Mouse (Mus musculus) cerebellum, adult 9-11 months (tissue): ENCODE results near the gene Lrp8.

Source experiments
- DNase-seq: peaks from one replicate; pipeline ENCODE4 v3.0.0; 2022

The Lrp8 gene

DNA sequence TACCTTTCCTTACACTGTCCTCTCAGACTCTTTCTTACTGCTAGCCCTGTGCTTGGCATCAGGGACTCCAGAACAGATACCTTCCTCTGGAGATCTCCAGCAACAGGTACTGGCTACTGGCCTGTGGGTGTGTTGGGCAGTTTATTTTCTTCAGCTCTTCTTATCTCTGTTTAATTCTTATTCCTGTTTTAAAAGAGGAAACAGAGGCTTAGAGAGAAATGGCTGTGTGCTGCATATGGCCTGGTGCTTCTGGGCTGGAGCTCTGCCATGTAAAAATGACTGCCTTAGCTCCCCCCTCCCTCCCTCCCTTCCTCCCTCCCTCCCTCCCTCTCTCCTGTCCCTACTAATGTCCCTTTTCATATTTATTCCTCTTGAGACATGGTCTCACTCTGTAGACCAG lies 6.6 kb downstream of the Lrp8 start:
- DNase-seq = no peak

- DNase-seq = no peak
Observed at GRCm38 (mm10) chr4:107811006-107811405, 8.9 kb downstream of the Lrp8 start.

DNA sequence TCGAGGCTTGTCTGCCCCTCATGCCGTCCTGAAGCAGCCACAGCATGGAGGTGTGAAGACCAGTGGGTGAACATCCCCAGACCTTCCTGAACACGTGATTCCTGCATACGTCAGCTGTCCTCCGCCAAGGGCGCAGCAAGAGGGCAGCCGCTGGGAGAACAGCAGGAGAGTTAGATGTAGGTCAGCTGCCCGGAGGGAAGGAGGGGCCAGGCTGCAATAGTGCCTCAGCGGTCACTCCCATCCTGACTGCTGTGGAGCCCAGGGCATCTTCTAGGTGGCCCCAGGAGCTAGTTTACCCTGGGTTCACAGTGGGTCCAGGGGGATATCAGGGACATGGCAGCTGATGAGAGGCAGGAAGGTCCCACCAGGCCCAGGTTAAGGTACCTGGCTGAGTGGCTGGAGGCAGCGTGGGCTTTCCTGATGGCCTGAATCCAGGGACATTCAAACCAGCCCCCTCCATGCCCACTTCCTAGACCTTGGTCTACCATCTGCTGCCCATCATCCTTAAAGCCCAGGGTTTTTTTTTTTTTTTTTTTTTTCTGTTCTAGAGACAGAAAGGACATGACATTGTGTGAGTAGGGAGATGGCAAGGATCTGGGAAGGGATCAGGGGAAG lies 9.8 kb downstream of the Lrp8 start:
- peak; percentile 39 for DNase-seq

GRCm38 (mm10) chr4:107812336-107812735 lies 10.3 kb downstream of the Lrp8 start:
- no peak for DNase-seq

DNA sequence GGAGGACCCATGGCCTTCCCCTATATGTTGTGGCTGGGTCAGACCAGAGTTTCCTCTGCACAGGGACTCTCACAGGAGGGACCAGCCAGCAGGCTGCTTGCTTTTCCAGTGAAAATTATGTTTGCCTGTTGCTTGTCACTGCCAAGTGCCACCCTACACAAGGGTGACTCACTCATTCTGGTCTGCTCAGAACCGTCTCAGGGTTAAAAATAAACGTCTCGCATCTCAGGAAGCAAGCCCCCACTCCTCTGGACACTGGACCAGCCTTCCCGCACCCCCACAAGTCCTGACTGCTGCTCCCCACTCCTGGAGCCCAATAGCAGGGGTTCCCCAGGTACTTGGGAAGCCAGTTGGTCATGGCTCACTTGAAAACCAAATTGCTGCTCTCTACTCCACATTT lies 14.4 kb downstream of the Lrp8 start:
- peak; percentile 25 for DNase-seq

- peak; percentile 70 for DNase-seq
Observed at GRCm38 (mm10) chr4:107817463-107817862, 15.4 kb downstream of the Lrp8 start.

- DNase-seq = peak; percentile 69
Observed at GRCm38 (mm10) chr4:107819990-107820719, 18.1 kb downstream of the Lrp8 start.

DNA sequence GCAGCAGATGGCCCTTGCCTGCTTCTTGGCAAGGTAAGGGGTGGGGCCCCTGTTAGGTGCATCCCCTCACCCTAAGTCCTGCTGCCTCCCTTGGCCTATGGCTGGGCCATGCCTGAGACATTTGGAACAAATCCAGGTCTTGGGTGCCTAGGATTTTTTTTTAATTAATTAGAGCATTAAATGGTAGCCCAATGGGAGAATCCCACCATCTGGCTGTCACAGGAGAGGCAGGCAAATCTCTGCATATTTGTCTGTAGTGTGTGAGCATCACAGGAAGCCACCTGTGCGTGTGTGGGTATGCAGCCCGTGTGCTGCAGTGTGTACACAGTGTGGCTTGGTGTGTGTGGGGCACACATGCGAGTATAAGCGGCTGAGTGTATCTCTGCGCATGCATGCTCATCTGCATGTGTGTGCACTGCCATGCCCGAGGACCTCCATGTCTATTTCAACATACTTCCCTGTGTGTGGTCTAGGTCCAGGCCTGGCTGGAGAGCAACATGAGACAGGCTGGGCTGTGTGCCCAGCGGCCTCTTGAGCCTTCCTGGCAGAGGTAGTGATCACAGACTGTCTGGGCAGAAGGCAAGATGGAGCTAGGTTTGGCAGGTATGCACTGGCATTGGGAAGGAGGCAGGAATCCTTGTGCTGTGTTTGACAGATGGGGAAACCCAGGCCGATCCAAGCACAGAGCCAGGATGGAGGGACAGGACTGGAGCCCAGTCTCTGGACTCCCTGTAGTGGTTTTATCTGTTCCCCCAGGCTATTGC lies 19.0 kb downstream of the Lrp8 start:
- peak; percentile 99 for DNase-seq

DNA sequence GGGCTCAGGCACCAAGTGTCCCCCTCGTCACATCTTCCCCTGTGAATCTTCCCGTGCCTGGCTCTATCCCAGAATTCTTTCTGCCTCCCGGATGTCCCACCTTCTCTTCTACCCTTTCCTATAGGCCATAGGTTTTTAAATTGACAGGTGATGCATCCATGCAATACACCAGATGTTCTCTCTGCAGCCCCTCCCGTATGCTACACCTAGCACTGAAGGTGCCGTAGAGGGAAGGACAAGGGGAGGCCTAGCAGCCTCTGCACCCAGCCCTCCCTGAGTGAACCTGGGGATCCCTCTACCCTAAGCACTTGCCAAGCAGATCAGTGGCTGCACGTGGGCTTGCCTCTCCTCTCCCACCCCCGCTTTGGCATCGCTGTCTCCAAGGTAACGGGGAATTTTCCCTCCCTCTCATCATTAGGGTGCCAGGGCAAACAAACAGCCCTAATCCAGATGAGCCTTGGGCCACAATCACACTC lies 20.9 kb downstream of the Lrp8 start:
- peak; percentile 51 for DNase-seq

- peak; percentile 77 for DNase-seq
Observed at GRCm38 (mm10) chr4:107823511-107823910, 21.4 kb downstream of the Lrp8 start.

GRCm38 (mm10) chr4:107828727-107829218 lies 26.7 kb downstream of the Lrp8 start:
- DNase-seq = peak; percentile 51

DNA sequence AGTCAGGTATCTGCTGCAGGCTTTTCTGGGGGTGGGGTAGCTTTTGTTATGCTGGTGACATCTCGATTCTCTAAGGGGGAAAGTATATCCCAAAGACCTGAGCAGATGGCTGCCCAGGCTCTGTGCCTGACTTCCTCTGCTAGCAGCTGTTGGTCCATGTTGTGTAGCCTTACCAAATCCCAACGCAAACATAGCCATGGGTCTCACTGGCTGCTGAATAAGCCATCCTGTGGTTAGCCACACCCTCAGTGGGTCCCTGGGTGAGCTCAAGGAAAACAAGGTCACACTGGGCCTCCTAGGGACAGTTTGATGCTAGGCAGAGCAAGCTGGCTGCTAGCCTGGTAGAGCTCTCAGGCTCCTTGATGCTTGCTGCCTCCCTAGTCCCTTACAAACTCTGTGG lies 27.6 kb downstream of the Lrp8 start:
- DNase-seq = peak; percentile 62

GRCm38 (mm10) chr4:107830189-107830588 lies 28.1 kb downstream of the Lrp8 start:
- DNase-seq = peak; percentile 24

DNA sequence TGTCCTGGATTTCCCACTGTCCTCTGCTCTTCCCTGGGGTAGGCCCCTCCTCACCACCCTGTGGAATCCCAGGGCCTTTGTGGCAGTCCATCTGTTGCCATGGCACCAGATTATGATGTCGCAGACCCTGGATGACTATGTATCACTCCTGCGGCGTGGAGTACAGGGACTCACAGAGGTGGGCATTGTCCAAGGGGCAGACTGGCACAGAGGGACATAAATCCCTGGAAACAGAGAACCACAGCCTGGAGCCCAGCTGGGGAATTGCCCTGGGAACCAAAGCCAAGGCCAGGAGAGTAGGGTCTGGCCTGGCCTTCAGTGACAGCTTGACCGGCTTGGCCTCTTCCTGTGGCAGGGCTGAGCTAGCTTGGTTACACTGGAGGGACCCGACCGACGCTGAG lies 28.8 kb downstream of the Lrp8 start:
- DNase-seq = peak; percentile 65

- DNase-seq = peak; percentile 45
Observed at GRCm38 (mm10) chr4:107831678-107832077, 29.6 kb downstream of the Lrp8 start.

DNA sequence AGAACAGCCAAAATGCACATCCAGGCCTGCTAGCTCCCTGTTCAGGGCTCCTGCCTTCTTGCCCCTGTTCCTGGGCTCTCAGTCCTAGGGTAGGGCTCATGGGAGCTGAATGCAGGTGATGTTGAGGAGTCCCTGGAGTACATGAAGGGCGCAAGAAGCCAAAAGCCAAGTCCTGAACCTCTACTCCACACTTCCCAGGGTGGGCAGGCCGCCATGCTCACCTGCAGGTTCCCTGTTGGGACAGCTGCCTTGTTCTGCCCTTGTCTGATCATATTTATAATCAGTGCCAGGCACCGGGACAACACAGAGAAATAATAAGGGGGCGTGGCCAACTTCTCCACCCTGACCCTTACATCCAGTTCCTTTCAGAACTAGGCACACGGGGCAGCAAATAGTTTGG lies 31.5 kb downstream of the Lrp8 start:
- DNase-seq = no peak

- DNase-seq = no peak
Observed at GRCm38 (mm10) chr4:107834643-107835314, 32.7 kb downstream of the Lrp8 start.

DNA sequence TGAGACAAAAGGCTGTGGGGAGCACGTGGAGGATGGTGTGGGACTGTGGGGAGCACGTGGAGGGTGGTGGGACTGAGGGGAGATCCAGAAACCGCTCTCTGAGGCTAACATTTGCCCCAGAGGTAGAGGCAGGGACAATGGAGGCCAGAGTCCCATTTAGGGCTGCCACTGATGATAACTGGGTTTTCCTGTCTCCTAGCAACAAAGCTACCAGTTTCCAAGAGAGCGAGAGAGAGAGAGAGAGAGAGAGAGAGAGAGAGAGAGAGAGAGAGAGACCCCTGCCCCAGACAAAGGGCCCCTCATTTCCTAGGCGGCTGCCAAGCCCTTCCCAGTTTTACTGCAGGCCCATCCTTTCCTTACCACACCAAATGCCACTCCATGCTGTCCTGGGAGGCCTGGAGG lies 33.4 kb downstream of the Lrp8 start:
- no peak for DNase-seq

- peak; percentile 76 for DNase-seq
Observed at GRCm38 (mm10) chr4:107836758-107837157, 34.7 kb downstream of the Lrp8 start.

DNA sequence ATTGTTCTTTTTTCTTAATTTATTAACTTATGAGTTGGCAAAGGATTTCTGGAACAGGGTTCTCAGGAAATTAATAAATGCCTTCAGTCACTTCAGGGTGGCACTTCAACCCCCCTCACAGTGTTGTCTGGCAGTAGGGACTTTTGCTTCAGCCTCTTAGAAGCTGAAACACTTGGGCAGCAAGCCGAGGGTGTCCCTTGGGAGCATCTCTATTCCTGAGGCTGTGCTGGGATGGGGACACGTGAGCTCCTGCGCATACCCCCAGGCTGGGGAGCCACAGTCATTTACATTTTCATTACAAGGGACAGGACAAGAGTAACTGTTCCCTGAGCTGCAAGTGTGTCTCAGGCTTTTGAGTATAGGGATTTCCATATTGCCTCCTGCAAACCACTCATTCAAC lies 35.8 kb downstream of the Lrp8 start:
- peak; percentile 20 for DNase-seq

- DNase-seq = peak; percentile 86
Observed at GRCm38 (mm10) chr4:107843687-107844086, 41.6 kb downstream of the Lrp8 start.

GRCm38 (mm10) chr4:107844971-107845370 lies 42.9 kb downstream of the Lrp8 start:
- peak; percentile 74 for DNase-seq

DNA sequence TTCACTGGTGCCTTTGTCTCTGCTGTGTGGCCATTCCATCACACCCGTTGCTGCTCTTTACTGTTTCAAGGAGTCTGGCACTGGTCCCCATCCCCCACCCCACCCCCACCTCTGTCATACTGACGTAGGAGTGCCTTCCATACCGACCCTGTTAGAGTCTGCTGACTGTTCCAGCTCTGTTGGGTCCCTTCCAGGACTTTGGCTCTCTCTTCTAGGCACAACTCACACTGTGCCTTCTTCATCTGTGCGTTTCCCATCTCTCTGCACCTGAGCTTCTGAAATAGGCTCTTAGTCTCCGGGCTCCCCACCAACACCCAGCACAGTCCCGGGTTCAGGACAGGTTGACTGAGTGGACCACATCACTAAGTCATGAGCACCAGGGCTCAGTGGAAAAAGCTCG lies 44.7 kb downstream of the Lrp8 start:
- no peak for DNase-seq
